10 mouse cellular contexts compared by ENCODE assay signal in the genomic region with DNA sequence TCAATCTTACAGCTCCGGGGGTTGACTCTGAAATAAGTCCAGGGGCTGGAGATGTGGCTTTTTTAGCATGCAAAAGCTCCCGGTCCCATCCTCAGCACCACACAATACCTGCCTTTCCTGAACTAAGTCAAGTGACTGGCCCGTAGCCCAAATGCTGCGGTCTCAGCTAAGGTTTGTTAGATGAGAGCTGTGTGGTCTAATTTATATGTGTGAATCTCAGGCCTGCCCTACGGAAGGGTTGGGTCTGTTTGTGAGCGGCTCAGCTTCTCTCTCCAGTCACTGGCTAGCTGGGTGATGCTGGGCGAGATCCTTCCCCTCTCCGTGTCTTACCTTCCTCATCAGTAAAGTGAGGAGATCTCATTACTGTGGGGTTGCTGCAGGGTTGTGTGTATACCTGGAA.
"Had no signal": no experiment of that assay in that cellular context is flagged by ENCODE, and none has a peak within 500 bp of the region (broad histone marks: within the 10 kb centered on the region; RNA-seq: fewer than 3 reads in every experiment).

No protein-coding gene starts in this region.

- DNase-seq: lung, adult 18-20 months; lung, embryonic 14.5 days; lung, postnatal 10 days; lung, postnatal 4 days; midbrain, embryonic 14.5 days; right cerebral cortex, postnatal 14 days; thymus, adult 2 months; thymus, postnatal 25 days; thymus, postnatal 4 days had no signal

- ATAC-seq: midbrain, embryonic 16.5 days had no signal
